Mouse (Mus musculus) embryonic facial prominence, embryonic 11.5 days (tissue): ENCODE measurements around the gene Gm867. TPM values are rescaled to one million over a fixed set of nuclear protein-coding genes. Genes with fewer than 3 reads are reported as not detected.

Source experiments
- ATAC-seq: fragments of 200-750 bp; cut with Nextera tagmentation; replicated peaks from 2 replicates; pipeline ENCODE4 v1.8.0; 2017; ENCODE audit warnings: low read depth; ENCODE audit not compliant: insufficient number of reproducible peaks, low FRiP score, low TSS enrichment
- DNase-seq: peaks from one replicate; pipeline ENCODE4 v3.0.0-alpha.2; 2015; ENCODE audit warnings: low spot score
- H3K27ac ChIP-seq: fragments of 300-500 bp; sonication (generic); replicated peaks from 2 replicates; pipeline ENCODE4 v1.5.1; 2014; ENCODE audit warnings: mild to moderate bottlenecking, low read depth, low read length, control low read depth
- H3K27me3 ChIP-seq: fragments of 300-500 bp; sonication (generic); 2 replicates; pipeline ENCODE4 v1.6.1; 2014; ENCODE audit warnings: mild to moderate bottlenecking, low read length, moderate library complexity, mixed read lengths; ENCODE audit not compliant: control insufficient read depth, insufficient read depth
- H3K36me3 ChIP-seq: fragments of 300-500 bp; sonication (generic); replicated peaks from 2 replicates; pipeline ENCODE4 v1.6.1; 2014; ENCODE audit warnings: low read depth, mild to moderate bottlenecking, low read length, moderate library complexity, mixed read lengths; ENCODE audit not compliant: control insufficient read depth, insufficient read depth
- H3K4me1 ChIP-seq: fragments of 300-500 bp; sonication (generic); 2 replicates; pipeline ENCODE4 v1.6.1; 2014; ENCODE audit warnings: low read length, mixed read lengths; ENCODE audit not compliant: control insufficient read depth, insufficient read depth
- H3K4me2 ChIP-seq: fragments of 300-500 bp; sonication (generic); 2 replicates; pipeline ENCODE4 v1.6.1; 2014; ENCODE audit warnings: low read depth, mild to moderate bottlenecking, control low read depth, low read length, moderate library complexity
- H3K4me3 ChIP-seq: fragments of 300-500 bp; sonication (generic); 2 replicates; pipeline ENCODE4 v1.5.1; 2014; ENCODE audit warnings: low read depth, low read length, control low read depth
- H3K9ac ChIP-seq: fragments of 300-500 bp; sonication (generic); replicated peaks from 2 replicates; pipeline ENCODE4 v1.6.1; 2014; ENCODE audit warnings: mild to moderate bottlenecking, control low read depth, low read length
- H3K9me3 ChIP-seq: fragments of 300-500 bp; sonication (generic); replicated peaks from 2 replicates; pipeline ENCODE4 v1.6.1; 2016; ENCODE audit warnings: mild to moderate bottlenecking, low read length, inconsistent platforms, mixed read lengths; ENCODE audit not compliant: control insufficient read depth
- WGBS: fragments of 180-500 bp; shearing (Covaris S2); extraction: QIAGEN DNeasy Blood & Tissue Kit; methylation state at CpG from one replicate; pipeline ENCODE4 v1.1.7; 2014; 5-methylcytosine and 5-hydroxymethylcytosine counted together
- polyA plus RNA-seq: library from polyadenylated mRNA; unstranded; fragments of >200 nt; fragmentation: Nextera tagmentation; extraction: Ambion mirVana; gene quantifications from 2 replicates; pipeline ENCODE4 v1.2.1, GENCODE M21; 2014

The Gm867 gene
- polyA plus RNA-seq, 1 experiment from 2014 or later: 0.62 TPM

GRCm38 (mm10) chr10:75898039-75898564 lies 42.4 kb downstream of the Gm867 start:
- Histone ChIP-seq H3K9ac (no peak overlapping the region), H3K9me3 (no peaks in the 10 kb centered on the region), H3K36me3 (peaks cover 13% of the 10 kb centered on the region), H3K27me3 (no peaks in the 10 kb centered on the region), H3K4me3 (no peak overlapping the region), H3K27ac (no peak overlapping the region), H3K4me1 (no peaks in the 10 kb centered on the region), H3K4me2 (no peak overlapping the region)
- DNase-seq (no peak), ATAC-seq (no peak)
- WGBS: 78% methylated on average over 6 of the region's 6 CpGs

GRCm38 (mm10) chr10:75897373-75897772 lies 43.1 kb downstream of the Gm867 start:
- Histone ChIP-seq H3K9ac (no peak overlapping the region), H3K36me3 (peaks cover 10% of the 10 kb centered on the region), H3K9me3 (no peaks in the 10 kb centered on the region), H3K27ac (no peak overlapping the region), H3K4me2 (no peak overlapping the region), H3K27me3 (no peaks in the 10 kb centered on the region), H3K4me3 (no peak overlapping the region), H3K4me1 (no peaks in the 10 kb centered on the region)
- ATAC-seq (no peak), DNase-seq (peak; percentile 79)
- 42% methylated on average over 6 of the region's 6 CpGs for WGBS

- H3K27me3 ChIP-seq: no peaks in the 10 kb centered on the region
- no peak overlapping the region for H3K4me2 ChIP-seq
- H3K9ac ChIP-seq: no peak overlapping the region
- H3K27ac ChIP-seq: no peak overlapping the region
- ATAC-seq (no peak), DNase-seq (no peak)
- no peaks in the 10 kb centered on the region for H3K4me1 ChIP-seq
- H3K9me3 ChIP-seq: no peaks in the 10 kb centered on the region
- 86% methylated on average over 1 of the region's 1 CpGs for WGBS
- no peak overlapping the region for H3K4me3 ChIP-seq
- peaks cover 9% of the 10 kb centered on the region for H3K36me3 ChIP-seq
These were observed 44.3 kb downstream of the Gm867 start for GRCm38 (mm10) chr10:75896208-75896607.

GRCm38 (mm10) chr10:75895730-75896129 lies 44.7 kb downstream of the Gm867 start:
- Histone ChIP-seq H3K27ac (no peak overlapping the region), H3K27me3 (no peaks in the 10 kb centered on the region), H3K4me1 (no peaks in the 10 kb centered on the region), H3K9ac (no peak overlapping the region), H3K36me3 (peaks cover 9% of the 10 kb centered on the region), H3K4me3 (no peak overlapping the region), H3K9me3 (no peaks in the 10 kb centered on the region), H3K4me2 (no peak overlapping the region)
- no peak for ATAC-seq
- 87% methylated on average over 5 of the region's 5 CpGs for WGBS
- no peak for DNase-seq

GRCm38 (mm10) chr10:75894601-75895000 lies 45.9 kb downstream of the Gm867 start:
- 0 out of 2 replicates have a peak, but pooled peaks cover under 1% of the 10 kb centered on the region for H3K4me1 ChIP-seq
- no peaks in the 10 kb centered on the region for H3K27me3 ChIP-seq
- H3K27ac ChIP-seq: no peak overlapping the region
- WGBS: 71% methylated on average over 6 of the region's 6 CpGs
- H3K9ac ChIP-seq: no peak overlapping the region
- H3K4me2 ChIP-seq: no peak overlapping the region
- ATAC-seq (no peak), DNase-seq (no peak)
- H3K9me3 ChIP-seq: no peaks in the 10 kb centered on the region
- no peak overlapping the region for H3K4me3 ChIP-seq
- H3K36me3 ChIP-seq: peaks cover 7% of the 10 kb centered on the region

GRCm38 (mm10) chr10:75893089-75893750 lies 47.3 kb downstream of the Gm867 start, which contains the start of gene Derl3:
Gene Derl3 (plus strand): TSS chr10:75893413.
- peak within 1 kb of the TSS; percentile 33 for H3K4me3 ChIP-seq
- peaks cover 6% of the 10 kb centered on the region for H3K4me1 ChIP-seq
- ATAC-seq (peak; percentile 98), DNase-seq (peak; percentile 97)
- H3K9me3 ChIP-seq: no peaks in the 10 kb centered on the region
- H3K27ac ChIP-seq: no peak within 1 kb of the TSS
- peak within 1 kb of the TSS; percentile 47 for H3K9ac ChIP-seq
- peaks cover 7% of the 10 kb centered on the region for H3K36me3 ChIP-seq
- H3K4me2 ChIP-seq: peak within 1 kb of the TSS; percentile 62
- 2% methylated on average over 46 of the region's 51 CpGs for WGBS
- no peaks in the 10 kb centered on the region for H3K27me3 ChIP-seq

GRCm38 (mm10) chr10:75889406-75890153 lies 50.9 kb downstream of the Gm867 start:
- no peaks in the 10 kb centered on the region for H3K9me3 ChIP-seq
- ATAC-seq: no peak
- no peak for DNase-seq
- no peaks in the 10 kb centered on the region for H3K27me3 ChIP-seq
- no peak overlapping the region; the same call in 1 of the 2 replicates for H3K9ac ChIP-seq
- no peaks in the 10 kb centered on the region for H3K36me3 ChIP-seq
- H3K27ac ChIP-seq: no peak overlapping the region
- no peak overlapping the region for H3K4me3 ChIP-seq
- WGBS: 43% methylated on average over 8 of the region's 8 CpGs
- peaks cover 6% of the 10 kb centered on the region for H3K4me1 ChIP-seq
- H3K4me2 ChIP-seq: no peak overlapping the region
